Mouse (Mus musculus) urinary bladder, postnatal 36 days (tissue): ENCODE measurements at regions not wholly inside any gene's neighbourhood (a gene's known extent, or its start where the extent isn't known, plus 50 kb on each side); places are given as distances from the start of the nearest gene placed in this dataset.
A peak's percentile ranks its signal among the peaks of the same experiment; 100 is the strongest.
"Not testable (repeated sequence)": the region's sequence is repeated elsewhere in the genome, so short reads cannot be mapped to it uniquely, and the experiment has no call there.

ENCODE experiments used
- DNase-seq, 2 experiments: peaks; one replicate each; pipeline ENCODE4 v3.0.0; 2022; ENCODE audit warnings: low spot score in 2 of 2, mixed read lengths in 1 of 2

- DNase-seq = not testable (repeated sequence)
Observed at GRCm38 (mm10) chr13:13888847-13889246, 65.4 kb upstream of the B3galnt2 start.

- DNase-seq = peak; percentile 93 to 94
Observed at GRCm38 (mm10) chr13:13889297-13890120, 64.8 kb upstream of the B3galnt2 start.

- not testable (repeated sequence) for DNase-seq
Observed at GRCm38 (mm10) chr13:13902186-13902585, 52.1 kb upstream of the B3galnt2 start.
